Mouse (Mus musculus) testis, adult 10 weeks (tissue): ENCODE measurements around the gene Cp. TPM values are rescaled to one million over a fixed set of nuclear protein-coding genes. Genes with fewer than 3 reads are reported as not detected.

Experiments
- polyA plus RNA-seq: library from polyadenylated mRNA; stranded (reverse); fragments of 350-450 nt; fragmentation: Illumina TruSeq; extraction: RNeasy Lipid Tissue Mini Kit (QIAGEN cat#74804); gene quantifications from one replicate; pipeline ENCODE4 v1.2.3, GENCODE M21; 2014; ENCODE audit warnings: low read depth, low replicate concordance

The Cp gene
- 26.3 TPM for polyA plus RNA-seq

DNA sequence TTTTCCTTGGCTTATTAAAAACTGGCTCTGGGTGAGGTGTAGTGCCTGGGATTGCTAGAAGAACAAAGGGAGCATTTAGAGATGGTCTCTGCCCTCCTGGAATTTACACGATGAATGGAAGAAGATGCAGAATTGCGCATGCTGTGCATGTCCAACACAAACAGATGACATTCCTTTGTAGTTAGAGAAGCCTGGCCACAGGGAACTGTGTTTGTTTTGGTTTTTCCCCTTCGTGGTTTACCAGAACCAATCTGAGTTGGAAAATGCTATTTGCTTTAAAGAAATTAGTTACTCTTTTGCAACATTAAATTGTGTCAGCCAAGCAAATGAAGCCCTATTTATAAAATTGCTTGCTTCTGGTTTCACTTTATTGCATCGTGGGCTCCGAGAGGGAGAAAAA lies at the start of gene Cp:
Cp (plus strand) TSS at position 170 of the 400 bp plus-strand sequence.

DNA sequence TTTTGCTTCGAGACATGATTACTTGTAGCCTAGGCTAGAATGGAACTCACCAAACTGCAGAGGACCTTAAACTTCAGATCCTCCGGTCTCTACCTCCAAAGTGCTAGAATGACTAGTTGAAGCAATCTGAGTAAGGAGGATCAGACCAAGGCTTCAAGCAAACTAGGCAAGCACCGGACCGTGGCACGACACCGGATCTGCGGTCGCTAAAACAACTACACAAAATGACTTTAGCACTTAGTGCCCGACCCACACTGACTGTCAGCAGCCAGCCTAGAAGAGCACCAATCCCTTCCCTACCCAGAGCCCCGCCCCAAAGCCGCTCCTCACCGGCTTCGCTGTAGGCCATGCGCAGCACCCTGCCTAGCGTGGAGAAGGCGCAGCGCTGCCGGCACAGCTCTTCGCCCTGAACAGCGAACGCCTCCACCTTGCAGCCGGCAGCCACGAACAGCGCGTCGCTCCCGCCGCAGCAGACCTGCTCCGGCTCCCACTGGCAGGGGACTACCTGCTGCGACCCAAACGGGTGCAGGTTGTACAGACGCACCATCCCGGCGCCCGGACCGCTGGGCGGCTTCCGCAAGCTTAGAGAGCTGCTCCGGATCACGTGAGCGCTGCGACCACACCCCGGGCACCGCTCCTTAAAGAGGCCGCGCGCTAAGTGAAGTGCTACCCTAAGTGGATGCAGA lies 78.0 kb downstream of the Cp start, which contains the start of gene Hps3:
Hps3 (minus strand) TSS at position 597 of the 686 bp plus-strand sequence.

DNA sequence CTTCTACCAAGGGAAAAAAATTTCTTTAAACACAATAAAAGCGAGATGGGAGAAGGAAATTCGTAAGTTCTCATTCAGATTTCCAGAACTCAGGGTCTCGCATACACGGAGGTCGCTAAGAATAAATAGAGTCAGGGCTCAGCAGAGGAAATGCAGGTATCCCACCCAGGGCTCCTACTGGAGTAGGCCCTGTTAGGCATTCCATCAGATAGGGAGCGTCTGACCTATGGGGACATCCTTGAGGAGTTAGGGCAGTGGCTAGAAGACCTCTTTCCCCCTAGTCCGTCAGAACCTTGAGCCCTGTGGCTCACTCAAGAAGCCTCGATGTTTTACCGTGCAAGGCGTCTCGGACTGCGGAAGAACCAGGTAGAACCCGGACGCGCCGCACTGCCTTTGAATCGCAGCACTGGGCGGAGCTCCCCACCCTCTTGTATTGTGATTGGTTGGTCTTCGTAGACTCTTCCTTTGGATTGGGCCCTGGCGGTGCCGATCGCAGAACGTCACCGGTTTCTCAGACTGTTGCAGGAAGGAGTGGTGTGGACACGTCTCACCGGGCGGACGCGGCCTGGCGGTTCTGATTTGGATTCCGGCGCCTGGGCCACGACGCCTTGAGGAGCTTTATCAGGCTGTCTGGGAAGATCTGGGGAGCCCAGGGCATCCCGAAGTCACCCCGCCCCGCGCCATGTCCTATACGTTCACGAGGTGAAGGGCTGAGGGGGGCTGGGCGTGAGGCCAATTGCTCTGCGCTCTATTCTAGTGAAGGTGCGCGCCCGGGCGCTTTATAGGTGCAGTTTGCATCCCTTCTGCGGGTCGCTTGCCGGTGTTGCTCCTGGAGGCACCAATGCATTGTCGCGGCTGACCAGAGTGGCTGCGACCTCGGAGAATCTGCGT lies 100.7 kb downstream of the Cp start, which contains the start of gene Hltf:
Hltf (plus strand) TSS at position 506 of the 891 bp plus-strand sequence.

Other genes starting within 250 kb of the Cp start
- gene Hps3, start 78.3 kb downstream of the Cp start, polyA plus RNA-seq = 11.0 TPM
- 13.5 TPM for gene Hltf, start 100.8 kb downstream of the Cp start, polyA plus RNA-seq
- gene Gyg, start 198.3 kb downstream of the Cp start, polyA plus RNA-seq = 9.3 TPM